In genomic region chr10:40302140-40302985, GRCm38 (mm10) we compare ENCODE assay signal across 8 mouse cellular contexts. TPM values are rescaled to one million over a fixed set of nuclear protein-coding genes. Genes with fewer than 3 reads are reported as not detected.
A peak's percentile ranks its signal among the peaks of the same experiment; 100 is the strongest.
DNase-seq lines count a peak whose midpoint lies in the region; ATAC-seq lines count a peak whose summit lies in the region.

TSS of gene Amd1 (minus strand) at chr10:40302186.

- H3K9ac ChIP-seq in intestine, embryonic 14.5 days (ENCODE audit: low read length): peak within 1 kb of the TSS; percentile 95

- no peaks in the 10 kb centered on the region; the same call in 1 of the 2 replicates for H3K36me3 ChIP-seq in intestine, embryonic 14.5 days (ENCODE audit: control insufficient read depth, insufficient read depth, low read length)

- peak within 1 kb of the TSS; percentile 70 for H3K4me3 ChIP-seq in intestine, embryonic 14.5 days (ENCODE audit: low read depth, low read length)

- no peaks in the 10 kb centered on the region for H3K27me3 ChIP-seq in intestine, embryonic 14.5 days (replicated peaks; ENCODE audit: control insufficient read depth, insufficient read depth, low read length)

- under 1% methylated on average over 55 of the region's 55 CpGs for WGBS in intestine, embryonic 14.5 days

- H3K4me1 ChIP-seq in intestine, embryonic 14.5 days (replicated peaks; ENCODE audit: control insufficient read depth, insufficient read depth, low read length): peaks cover 20% of the 10 kb centered on the region

- peak within 1 kb of the TSS; percentile 94 for H3K27ac ChIP-seq in intestine, embryonic 14.5 days (ENCODE audit: low read depth)

- intact Hi-C loops in left cerebral cortex, postnatal 14 days (cut with DNase I): no loop called here

- peak; percentile 100 for DNase-seq in adrenal gland, adult 18-20 months (ENCODE audit: low spot score in 2 of 2)
- DNase-seq in embryo, embryonic 11 days: peak; percentile 99
- peak; percentile 100 for DNase-seq in gastrocnemius, postnatal 25 days
- DNase-seq in intestine, embryonic 14.5 days (ENCODE audit: low spot score): peak; percentile 100
- peak; percentile 99 to 100 for DNase-seq in left cerebral cortex, postnatal 14 days (ENCODE audit: low spot score in 2 of 2)
- peak; percentile 99 for DNase-seq in mesoderm, embryonic 11.5 days (ENCODE audit: low read depth, low spot score)
- DNase-seq in right cerebral cortex, postnatal 36 days (ENCODE audit: low spot score in 2 of 2): peak; percentile 99
- peak; percentile 98 for DNase-seq in yolk sac, embryonic 10.5 days (ENCODE audit: low spot score)

- peak within 1 kb of the TSS; percentile 85 for H3K4me2 ChIP-seq in intestine, embryonic 14.5 days (ENCODE audit: low read length)

- peaks cover 2% of the 10 kb centered on the region; the same call in 1 of the 2 replicates for H3K9me3 ChIP-seq in intestine, embryonic 14.5 days (ENCODE audit: control insufficient read depth, low read length)

- peak; percentile 95 for ATAC-seq in intestine, embryonic 14.5 days (replicated peaks; ENCODE audit: low FRiP score, low TSS enrichment, low read depth)

RNA-seq across cellular contexts. Expression of gene Amd1, which starts in this region (rescaled TPM):
- total RNA-seq in adrenal gland, adult 18-20 months (2021): 10 to 100 TPM; 45.7 to 51.7 TPM
- 100 to 1,000 TPM in 1 of 2 experiments, 10 to 100 TPM in 1; 51.9 to 108 TPM for total RNA-seq in gastrocnemius, postnatal 25 days (2021)
- polyA plus RNA-seq in intestine, embryonic 14.5 days (2014; fragmentation: Nextera tagmentation; extraction: Ambion mirVana): 77.6 and 90.5 TPM in 2 replicates
- 10 to 100 TPM; 60.2 to 61.9 TPM for total RNA-seq in left cerebral cortex, postnatal 14 days (2021)

Comparison
In these comparisons a context has a peak if more than half of its experiments do, and no peak if none do; other contexts are left out.
1. Peak in every context shown above with its lines: DNase-seq, ATAC-seq, H3K4me3 ChIP-seq and H3K27ac ChIP-seq.